Mouse (Mus musculus) cerebellum, adult 2 months (tissue): ENCODE results near the gene Zfp93.

ENCODE experiments used
- CTCF ChIP-seq: fragments of 200-500 bp; IDR thresholded peaks from 2 replicates; pipeline ENCODE4 v1.5.1; 2011; ENCODE audit warnings: low read depth, mild to moderate bottlenecking, control low read depth, low read length, moderate library complexity, borderline replicate concordance; ENCODE audit not compliant: insufficient read depth
- POLR2A ChIP-seq: fragments of 200-500 bp; IDR thresholded peaks from 2 replicates; pipeline ENCODE4 v1.6.1; 2011; ENCODE audit warnings: low read length, control low read depth, borderline replicate concordance; ENCODE audit not compliant: insufficient read depth

GRCm38 (mm10) chr7:24268176-24269155 lies 1.8 kb upstream of the Zfp93 start:
- TF ChIP-seq CTCF, result no peak
- TF ChIP-seq POLR2A, result no peak
